Mouse (Mus musculus): Measurements from ENCODE around the gene Psma7. TPM values are rescaled to one million over a fixed set of nuclear protein-coding genes. Genes with fewer than 3 reads are reported as not detected.

Psma7 gene
- polyA plus RNA-seq (2012; rRNA removed), result 112 and 122 TPM in 2 replicates

GRCm38 (mm10) chr2:180042256-180042857 is at the start of gene Psma7, which contains the start of gene Ss18l1:
Gene Psma7, minus strand, starts transcription at chr2:180042433.
Gene Ss18l1, plus strand, starts transcription at chr2:180042509.

GRCm38 (mm10) chr2:180070481-180071453 is 28.5 kb upstream of the Psma7 start, which contains the start of gene Mtg2:
Gene Mtg2, plus strand, starts transcription at chr2:180070588.

DNA sequence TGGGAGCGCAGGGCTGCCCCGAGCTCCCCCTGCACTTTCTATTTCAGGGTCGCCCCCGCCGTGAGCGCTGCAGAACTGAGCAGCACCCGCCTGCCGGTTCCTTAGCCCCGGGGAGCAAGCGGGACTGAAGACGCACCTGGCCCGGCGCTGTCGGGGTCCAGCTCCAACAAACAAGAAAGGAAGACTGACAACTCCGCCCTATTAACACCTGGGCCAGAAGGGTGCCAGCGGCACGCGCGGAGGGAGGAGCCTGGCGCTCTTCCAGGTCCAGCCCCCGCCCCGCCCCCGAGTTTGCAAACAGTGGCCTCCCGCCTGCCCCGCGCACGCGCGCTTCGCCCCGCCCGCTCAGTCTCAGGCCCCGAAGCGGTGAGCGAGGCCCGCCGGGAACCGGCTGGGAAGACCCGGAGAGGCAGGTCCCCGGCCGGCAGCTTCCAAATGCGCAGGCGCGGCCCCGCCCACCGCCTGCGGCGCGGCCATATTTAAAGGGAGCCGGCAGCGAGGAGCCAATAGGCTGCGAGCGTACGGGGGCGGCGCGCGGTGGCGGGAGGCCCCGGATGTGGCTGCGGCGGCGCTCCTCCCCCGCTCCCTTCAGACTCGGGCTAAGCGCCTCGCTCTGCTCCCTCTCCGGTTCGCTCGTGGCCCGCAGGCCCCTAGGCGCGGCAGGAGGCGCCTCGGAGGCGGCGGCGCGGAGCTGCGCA is 17.7 kb downstream of the Psma7 start, which contains the start of gene Lsm14b:
Lsm14b (plus strand) TSS at position 587 of the 698 bp plus-strand sequence.

Other genes starting within 250 kb of the Psma7 start
- gene Taf4, start 65.8 kb downstream of the Psma7 start, polyA plus RNA-seq (2012; rRNA removed), result 3.0 and 4.0 TPM in 2 replicates
- gene Lsm14b, start 17.4 kb downstream of the Psma7 start, polyA plus RNA-seq (2012; rRNA removed), result 8.1 and 8.8 TPM in 2 replicates
- gene Ss18l1, start 76 bp upstream of the Psma7 start, polyA plus RNA-seq (2012; rRNA removed), result 1.2 and 1.5 TPM in 2 replicates
- gene Mtg2, start 28.2 kb upstream of the Psma7 start, polyA plus RNA-seq (2012; rRNA removed), result 8.5 and 9.7 TPM in 2 replicates
- not detected in 2 replicates for gene Hrh3, start 62.1 kb upstream of the Psma7 start, polyA plus RNA-seq (2012; rRNA removed)
- gene Osbpl2, start 76.9 kb upstream of the Psma7 start, polyA plus RNA-seq (2012; rRNA removed), result 6.8 and 7.0 TPM in 2 replicates
- 32.1 and 33.1 TPM in 2 replicates for gene Adrm1, start 129.1 kb upstream of the Psma7 start, polyA plus RNA-seq (2012; rRNA removed)
- 4.1 and 6.3 TPM in 2 replicates for gene Lama5, start 183.4 kb upstream of the Psma7 start, polyA plus RNA-seq (2012; rRNA removed)
- 1,569 and 1,678 TPM in 2 replicates for gene Rps21, start 214.9 kb upstream of the Psma7 start, polyA plus RNA-seq (2012; rRNA removed)
- 5.7 and 6.2 TPM in 2 replicates for gene Cables2, start 231.1 kb upstream of the Psma7 start, polyA plus RNA-seq (2012; rRNA removed)
- 0.01 TPM in 1 of 2 replicates, not detected in the other for gene Rbbp8nl, start 247.4 kb upstream of the Psma7 start, polyA plus RNA-seq (2012; rRNA removed)

All from liver, embryonic 18 days (tissue).